Mouse (Mus musculus) CH12.LX (cell line): ENCODE measurements around the gene Nck2.

ENCODE experiments used
- CHD2 ChIP-seq: IDR thresholded peaks from 2 replicates; pipeline ENCODE4 v1.6.1; 2011; ENCODE audit warnings: low read length, improper control_type of control experiment
- CTCF ChIP-seq, 2 experiments: IDR thresholded peaks in 1 of 2; conservative IDR thresholded peaks in 1 of 2; 2 replicates each; pipeline ENCODE4 v1.5.1; 2011 to 2012; ENCODE audit warnings: low read depth in 2 of 2, low read length in 2 of 2, improper control_type of control experiment in 1 of 2, inconsistent platforms in 1 of 2, mild to moderate bottlenecking in 1 of 2, moderate library complexity in 1 of 2
- E2F4 ChIP-seq: IDR thresholded peaks from 2 replicates; pipeline ENCODE4 v1.6.1; 2011; ENCODE audit warnings: low read depth, low read length, improper control_type of control experiment; ENCODE audit not compliant: insufficient replicate concordance
- EP300 ChIP-seq: IDR thresholded peaks from 2 replicates; pipeline ENCODE4 v1.6.1; 2011; ENCODE audit warnings: low read length, improper control_type of control experiment
- MAZ ChIP-seq: IDR thresholded peaks from 2 replicates; pipeline ENCODE4 v1.6.1; 2012; ENCODE audit warnings: low read depth, mild to moderate bottlenecking, inconsistent platforms, low read length, improper control_type of control experiment, moderate library complexity
- MXI1 ChIP-seq: IDR thresholded peaks from 2 replicates; pipeline ENCODE4 v1.6.1; 2011; ENCODE audit warnings: mild to moderate bottlenecking, low read depth, low read length, improper control_type of control experiment
- POLR2A ChIP-seq: IDR thresholded peaks from 2 replicates; pipeline ENCODE4 v1.6.1; 2011; ENCODE audit warnings: low read depth, mild to moderate bottlenecking, improper control_type of control experiment, low read length
- SIN3A ChIP-seq: IDR thresholded peaks from 2 replicates; pipeline ENCODE4 v1.6.1; 2012; ENCODE audit warnings: low read length, improper control_type of control experiment, inconsistent platforms

- TF ChIP-seq E2F4 (no peak), POLR2A (no peak), SIN3A (no peak), CTCF (conservative IDR thresholded peaks at IDR 0.05 in 1 of 2, IDR thresholded peaks at IDR 0.05 in 1 of 2; ENCODE audit: low read depth in 2 of 2, low read length in 2 of 2) (no peak), MAZ (no peak), EP300 (no peak), CHD2 (no peak), MXI1 (no peak)
These were observed 148.7 kb downstream of the Nck2 start for GRCm38 (mm10) chr1:43593069-43593468.
